Mouse (Mus musculus): ENCODE data around the gene Dennd1b.

DNA sequence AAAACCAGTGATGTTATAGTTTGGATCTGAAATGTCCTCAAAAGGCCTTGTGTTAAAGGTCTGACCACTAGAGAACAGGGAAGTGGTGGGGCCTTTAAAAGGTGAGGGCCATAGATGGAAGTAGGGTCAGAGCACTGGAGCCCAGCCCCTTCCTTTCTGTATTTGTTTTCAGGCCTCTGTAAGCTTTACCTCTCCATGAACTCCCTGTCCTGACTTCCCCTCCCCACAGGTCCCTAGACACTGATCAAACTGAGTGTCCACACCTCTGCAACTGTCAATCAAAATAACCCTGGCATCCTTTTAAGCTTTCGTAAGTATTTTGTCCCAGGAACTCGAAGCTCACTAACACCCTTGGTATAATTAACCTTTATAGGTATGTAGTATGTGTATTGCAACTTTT is 39.0 kb upstream of the Dennd1b start:
- TF ChIP-seq POLR2A (IDR thresholded peaks at IDR 0.05; ENCODE audit: extremely low read depth, insufficient read depth, low read length) = no peak
- TF ChIP-seq CTCF (IDR thresholded peaks at IDR 0.05; ENCODE audit: low read depth, low read length) = no peak
